Mouse (Mus musculus) adrenal gland, postnatal 36 days (tissue): ENCODE measurements at regions not wholly inside any gene's neighbourhood (a gene's known extent, or its start where the extent isn't known, plus 50 kb on each side); places are given as distances from the start of the nearest gene placed in this dataset.

Experiments
- DNase-seq, 2 experiments: peaks; one replicate each; pipeline ENCODE4 v3.0.0; 2021; ENCODE audit warnings: mixed read lengths in 1 of 2

GRCm38 (mm10) chr4:97132650-97133049 lies 50.3 kb downstream of the Gm10192 start:
- no peak for DNase-seq

GRCm38 (mm10) chr4:97127780-97128179 lies 55.2 kb downstream of the Gm10192 start:
- no peak for DNase-seq

- DNase-seq, result no peak
Observed at GRCm38 (mm10) chr4:97123861-97124260, 59.1 kb downstream of the Gm10192 start.

- no peak for DNase-seq
Observed at GRCm38 (mm10) chr4:97121952-97122351, 61.0 kb downstream of the Gm10192 start.

- DNase-seq, result no peak
Observed at GRCm38 (mm10) chr4:97119459-97119858, 63.5 kb downstream of the Gm10192 start.

- DNase-seq, result no peak
Observed at GRCm38 (mm10) chr4:97117016-97117415, 66.0 kb downstream of the Gm10192 start.

- no peak for DNase-seq
Observed at GRCm38 (mm10) chr4:97102752-97103052, 80.3 kb downstream of the Gm10192 start.

GRCm38 (mm10) chr4:97101911-97102751 lies 80.8 kb downstream of the Gm10192 start:
- no peak for DNase-seq

GRCm38 (mm10) chr4:97099721-97100120 lies 83.2 kb downstream of the Gm10192 start:
- DNase-seq, result no peak

GRCm38 (mm10) chr4:97093576-97093975 lies 89.4 kb downstream of the Gm10192 start:
- no peak for DNase-seq

GRCm38 (mm10) chr4:97050735-97051134 lies 132.2 kb downstream of the Gm10192 start:
- no peak for DNase-seq

- DNase-seq, result no peak
Observed at GRCm38 (mm10) chr4:97049045-97049674, 133.8 kb downstream of the Gm10192 start.

- DNase-seq, result peak; percentile 2 to 16
Observed at GRCm38 (mm10) chr4:97037693-97038348, 145.1 kb downstream of the Gm10192 start.

- no peak for DNase-seq
Observed at GRCm38 (mm10) chr4:97028938-97029337, 154.0 kb downstream of the Gm10192 start.

GRCm38 (mm10) chr4:97025446-97026040 lies 157.4 kb downstream of the Gm10192 start:
- no peak for DNase-seq

- no peak for DNase-seq
Observed at GRCm38 (mm10) chr4:97001321-97001720, 181.6 kb downstream of the Gm10192 start.

GRCm38 (mm10) chr4:96980311-96980710 lies 195.3 kb upstream of the Gm12695 start:
- no peak for DNase-seq

- DNase-seq, result no peak
Observed at GRCm38 (mm10) chr4:96979876-96980275, 194.9 kb upstream of the Gm12695 start.

- DNase-seq, result no peak
Observed at GRCm38 (mm10) chr4:96974935-96975334, 189.9 kb upstream of the Gm12695 start.

- DNase-seq, result no peak
Observed at GRCm38 (mm10) chr4:96973804-96974203, 188.8 kb upstream of the Gm12695 start.

- DNase-seq, result no peak
Observed at GRCm38 (mm10) chr4:96969199-96969598, 184.2 kb upstream of the Gm12695 start.

- DNase-seq, result no peak
Observed at GRCm38 (mm10) chr4:96968545-96969164, 183.7 kb upstream of the Gm12695 start.
